Mouse (Mus musculus): Measurements from ENCODE around the gene Ncan. TPM values are rescaled to one million over a fixed set of nuclear protein-coding genes. Genes with fewer than 3 reads are reported as not detected.

Ncan gene
- polyA plus RNA-seq, 1 experiment from 2014 or later = 135 TPM

DNA sequence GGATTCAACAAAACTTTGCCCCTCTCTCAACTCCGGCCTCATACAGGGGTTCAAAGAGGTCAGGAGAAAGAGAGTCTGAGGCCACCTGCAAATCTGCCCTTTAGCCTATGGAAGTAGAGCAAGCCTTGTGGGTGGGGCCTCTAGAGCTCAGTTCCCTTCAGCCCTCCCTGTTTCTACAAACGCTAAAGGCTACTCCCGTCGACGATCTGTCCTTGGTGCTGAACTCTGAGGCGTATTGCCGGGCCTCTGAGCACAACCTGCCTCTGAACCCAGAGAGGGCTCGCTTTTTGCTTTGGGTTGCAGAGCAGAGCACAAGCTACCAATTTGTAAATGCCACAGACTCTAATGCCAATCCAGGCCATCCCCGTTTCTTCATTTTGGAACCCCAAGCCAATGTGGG, 3.1 kb downstream of the Ncan start:
- 11% methylated on average over 9 of the region's 9 CpGs for WGBS
- Histone ChIP-seq H3K9ac (replicated peaks; ENCODE audit: low read length) (peak overlapping the region; percentile 91; the same call in 1 of the 2 replicates), H3K9me3 (ENCODE audit: control insufficient read depth, low read length) (no peaks in the 10 kb centered on the region), H3K4me2 (ENCODE audit: low read length) (peak overlapping the region; percentile 84), H3K27me3 (ENCODE audit: control insufficient read depth, insufficient read depth, low read length) (peaks cover 5% of the 10 kb centered on the region; the same call in 1 of the 2 replicates), H3K4me1 (ENCODE audit: control insufficient read depth, insufficient read depth, low read length) (peaks cover 19% of the 10 kb centered on the region), H3K4me3 (replicated peaks; ENCODE audit: low read depth, low read length) (peak overlapping the region; percentile 81), H3K27ac (replicated peaks; ENCODE audit: low read depth, low read length) (no peak overlapping the region), H3K36me3 (ENCODE audit: control insufficient read depth, insufficient read depth, low read length) (peaks cover 37% of the 10 kb centered on the region)
- ATAC-seq (ENCODE audit: low FRiP score, low TSS enrichment) (no peak), DNase-seq (peak; percentile 30)

DNA sequence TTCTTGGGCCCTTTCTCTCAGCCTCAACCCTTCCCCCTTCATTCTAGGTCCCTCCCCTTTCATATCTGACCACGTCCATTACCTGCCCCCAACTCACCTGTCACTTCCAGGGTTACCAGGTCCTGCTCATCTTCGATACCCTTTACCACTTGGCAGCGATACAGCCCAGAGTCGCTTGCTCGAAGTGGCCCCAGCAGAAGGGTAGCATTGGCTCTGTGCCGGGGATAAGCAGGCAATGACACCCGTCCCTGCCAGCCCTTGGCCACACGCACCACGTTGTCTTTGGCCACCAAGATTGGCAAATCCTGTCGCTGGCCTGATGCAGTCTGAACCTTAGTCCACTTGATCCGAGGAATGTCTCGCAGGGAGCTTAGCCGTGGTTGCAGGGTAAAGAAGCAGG, 5.8 kb downstream of the Ncan start:
- no peak overlapping the region for H3K9ac ChIP-seq (replicated peaks; ENCODE audit: low read length)
- H3K36me3 ChIP-seq (ENCODE audit: control insufficient read depth, insufficient read depth, low read length) = peaks cover 64% of the 10 kb centered on the region
- no peak overlapping the region for H3K27ac ChIP-seq (replicated peaks; ENCODE audit: low read depth, low read length)
- H3K9me3 ChIP-seq (ENCODE audit: control insufficient read depth, low read length) = no peaks in the 10 kb centered on the region
- no peak for ATAC-seq (ENCODE audit: low FRiP score, low TSS enrichment)
- no peak overlapping the region for H3K4me3 ChIP-seq (replicated peaks; ENCODE audit: low read depth, low read length)
- H3K4me2 ChIP-seq (ENCODE audit: low read length) = no peak overlapping the region
- whole genome bisulfite sequencing = 72% methylated on average over 13 of the region's 13 CpGs
- no peak for DNase-seq
- peaks cover 20% of the 10 kb centered on the region for H3K4me1 ChIP-seq (ENCODE audit: control insufficient read depth, insufficient read depth, low read length)
- peaks cover 5% of the 10 kb centered on the region; the same call in 1 of the 2 replicates for H3K27me3 ChIP-seq (ENCODE audit: control insufficient read depth, insufficient read depth, low read length)

DNA sequence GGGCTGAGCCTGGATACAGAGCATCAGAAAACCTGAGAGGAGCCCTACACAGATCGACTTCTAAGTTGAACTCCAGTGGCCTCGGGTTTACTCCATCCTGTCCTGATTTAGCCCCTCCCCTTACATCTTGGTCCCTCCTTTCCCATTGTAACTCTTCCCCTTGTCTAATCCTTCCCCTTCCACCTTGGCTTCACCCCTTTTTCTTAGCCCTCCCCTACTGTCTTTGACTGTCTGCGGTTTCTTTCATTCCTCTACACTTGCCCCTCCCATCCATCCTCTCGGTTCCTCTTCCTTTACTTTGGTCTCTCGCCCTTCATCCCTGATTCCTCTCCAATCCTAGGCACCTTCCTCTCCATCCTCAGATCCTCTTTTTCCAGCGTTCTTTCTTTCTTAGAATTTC, 6.2 kb downstream of the Ncan start:
- peaks cover 20% of the 10 kb centered on the region for H3K4me1 ChIP-seq (ENCODE audit: control insufficient read depth, insufficient read depth, low read length)
- H3K36me3 ChIP-seq (ENCODE audit: control insufficient read depth, insufficient read depth, low read length) = peaks cover 68% of the 10 kb centered on the region

GRCm38 (mm10) chr8:70112401-70113016, 8.2 kb downstream of the Ncan start:
- no peaks in the 10 kb centered on the region for H3K9me3 ChIP-seq (ENCODE audit: control insufficient read depth, low read length)
- 6% methylated on average over 43 of the region's 43 CpGs for WGBS
- peaks cover 10% of the 10 kb centered on the region for H3K4me1 ChIP-seq (ENCODE audit: control insufficient read depth, insufficient read depth, low read length)
- H3K4me3 ChIP-seq (replicated peaks; ENCODE audit: low read depth, low read length) = no peak overlapping the region
- H3K4me2 ChIP-seq (ENCODE audit: low read length) = peak overlapping the region; percentile 12; the same call in 1 of the 2 replicates
- H3K27ac ChIP-seq (replicated peaks; ENCODE audit: low read depth, low read length) = no peak overlapping the region
- peaks cover 88% of the 10 kb centered on the region for H3K36me3 ChIP-seq (ENCODE audit: control insufficient read depth, insufficient read depth, low read length)
- H3K9ac ChIP-seq (replicated peaks; ENCODE audit: low read length) = 0 out of 2 replicates have a peak overlapping the region, but pooled peaks have one; percentile 29
- DNase-seq (peak; percentile 66), ATAC-seq (ENCODE audit: low FRiP score, low TSS enrichment) (no peak)
- H3K27me3 ChIP-seq (ENCODE audit: control insufficient read depth, insufficient read depth, low read length) = peaks cover 5% of the 10 kb centered on the region; the same call in 1 of the 2 replicates

More for the DNA sequence above, 6.2 kb downstream of the Ncan start:
- Histone ChIP-seq H3K27me3 (ENCODE audit: control insufficient read depth, insufficient read depth, low read length) (peaks cover 5% of the 10 kb centered on the region; the same call in 1 of the 2 replicates), H3K27ac (replicated peaks; ENCODE audit: low read depth, low read length) (no peak overlapping the region), H3K9me3 (ENCODE audit: control insufficient read depth, low read length) (no peaks in the 10 kb centered on the region), H3K4me3 (replicated peaks; ENCODE audit: low read depth, low read length) (no peak overlapping the region), H3K4me2 (ENCODE audit: low read length) (no peak overlapping the region), H3K9ac (replicated peaks; ENCODE audit: low read length) (no peak overlapping the region)
- ATAC-seq (ENCODE audit: low FRiP score, low TSS enrichment) = no peak
- DNase-seq = no peak
- WGBS = 20% methylated on average over 6 of the region's 6 CpGs

DNA sequence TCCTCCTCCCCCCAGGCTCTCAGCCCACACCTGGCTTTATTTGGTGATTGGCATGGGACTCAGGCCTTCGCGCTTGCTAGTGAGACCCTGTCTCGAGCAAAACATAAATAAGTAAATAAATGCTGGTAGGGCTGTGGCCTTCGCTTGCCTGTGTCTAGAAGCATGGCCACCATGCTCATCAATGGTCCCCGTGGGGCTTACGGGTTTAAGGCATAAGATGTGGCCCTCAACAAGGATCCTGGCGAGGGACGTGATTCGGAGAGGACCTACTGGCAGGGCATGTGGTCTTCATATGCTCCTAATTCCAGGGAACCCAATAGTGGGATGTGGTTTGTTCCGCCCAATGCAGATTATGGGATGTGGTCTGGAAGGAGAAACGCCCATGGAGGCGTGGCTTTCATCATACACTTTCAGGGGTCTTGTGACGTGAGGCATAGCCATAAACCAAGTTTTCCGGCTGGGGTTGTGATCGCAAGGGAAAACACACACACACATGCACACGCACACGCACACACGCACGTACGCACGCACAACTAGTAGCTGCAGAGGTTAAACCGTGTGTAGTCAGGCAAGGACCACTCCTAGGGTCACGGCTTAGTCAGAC, 9.4 kb downstream of the Ncan start:
- Histone ChIP-seq H3K9ac (replicated peaks; ENCODE audit: low read length) (no peak overlapping the region), H3K4me1 (ENCODE audit: control insufficient read depth, insufficient read depth, low read length) (0 out of 2 replicates have a peak, but pooled peaks cover 3% of the 10 kb centered on the region), H3K9me3 (ENCODE audit: control insufficient read depth, low read length) (no peaks in the 10 kb centered on the region), H3K27me3 (ENCODE audit: control insufficient read depth, insufficient read depth, low read length) (peaks cover 5% of the 10 kb centered on the region; the same call in 1 of the 2 replicates), H3K4me3 (replicated peaks; ENCODE audit: low read depth, low read length) (no peak overlapping the region), H3K36me3 (ENCODE audit: control insufficient read depth, insufficient read depth, low read length) (peaks cover 100% of the 10 kb centered on the region), H3K4me2 (ENCODE audit: low read length) (no peak overlapping the region), H3K27ac (replicated peaks; ENCODE audit: low read depth, low read length) (no peak overlapping the region)
- 56% methylated on average over 23 of the region's 23 CpGs for WGBS
- no peak for DNase-seq
- ATAC-seq (ENCODE audit: low FRiP score, low TSS enrichment) = no peak

DNA sequence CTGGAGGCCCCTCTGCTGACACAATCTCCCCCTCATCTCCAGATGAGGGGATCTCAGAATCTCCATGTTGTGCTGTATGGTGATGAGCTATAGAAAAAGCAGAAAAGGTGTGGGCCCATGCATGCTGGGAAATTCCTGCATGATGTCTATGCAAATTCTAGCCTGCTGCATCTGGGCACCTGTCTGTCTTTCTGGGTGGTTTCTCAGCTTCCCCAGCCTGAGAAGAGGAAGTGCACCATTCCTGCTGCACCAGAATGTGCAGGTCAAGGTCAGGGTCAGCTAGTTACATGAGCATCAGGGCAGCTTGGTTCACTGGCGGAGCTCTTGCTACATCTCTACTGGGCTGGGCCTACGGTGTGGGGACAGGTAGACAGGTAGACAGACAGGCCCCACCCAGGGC, 10.2 kb downstream of the Ncan start:
- Histone ChIP-seq H3K4me2 (ENCODE audit: low read length) (no peak overlapping the region), H3K9me3 (ENCODE audit: control insufficient read depth, low read length) (no peaks in the 10 kb centered on the region), H3K4me1 (ENCODE audit: control insufficient read depth, insufficient read depth, low read length) (0 out of 2 replicates have a peak, but pooled peaks cover 3% of the 10 kb centered on the region), H3K9ac (replicated peaks; ENCODE audit: low read length) (no peak overlapping the region), H3K36me3 (ENCODE audit: control insufficient read depth, insufficient read depth, low read length) (peaks cover 99% of the 10 kb centered on the region), H3K27me3 (ENCODE audit: control insufficient read depth, insufficient read depth, low read length) (peaks cover 5% of the 10 kb centered on the region; the same call in 1 of the 2 replicates), H3K4me3 (replicated peaks; ENCODE audit: low read depth, low read length) (no peak overlapping the region), H3K27ac (replicated peaks; ENCODE audit: low read depth, low read length) (no peak overlapping the region)
- 94% methylated on average over 2 of the region's 2 CpGs for WGBS
- DNase-seq (no peak), ATAC-seq (ENCODE audit: low FRiP score, low TSS enrichment) (no peak)

GRCm38 (mm10) chr8:70104922-70105321, 15.8 kb downstream of the Ncan start:
- Histone ChIP-seq H3K36me3 (ENCODE audit: control insufficient read depth, insufficient read depth, low read length) (peaks cover 97% of the 10 kb centered on the region), H3K9ac (replicated peaks; ENCODE audit: low read length) (no peak overlapping the region), H3K27me3 (ENCODE audit: control insufficient read depth, insufficient read depth, low read length) (no peaks in the 10 kb centered on the region), H3K4me2 (ENCODE audit: low read length) (no peak overlapping the region), H3K9me3 (ENCODE audit: control insufficient read depth, low read length) (no peaks in the 10 kb centered on the region), H3K27ac (replicated peaks; ENCODE audit: low read depth, low read length) (no peak overlapping the region), H3K4me1 (ENCODE audit: control insufficient read depth, insufficient read depth, low read length) (no peaks in the 10 kb centered on the region), H3K4me3 (replicated peaks; ENCODE audit: low read depth, low read length) (no peak overlapping the region)
- DNase-seq = no peak
- ATAC-seq (ENCODE audit: low FRiP score, low TSS enrichment) = no peak
- 83% methylated on average over 7 of the region's 7 CpGs for WGBS

DNA sequence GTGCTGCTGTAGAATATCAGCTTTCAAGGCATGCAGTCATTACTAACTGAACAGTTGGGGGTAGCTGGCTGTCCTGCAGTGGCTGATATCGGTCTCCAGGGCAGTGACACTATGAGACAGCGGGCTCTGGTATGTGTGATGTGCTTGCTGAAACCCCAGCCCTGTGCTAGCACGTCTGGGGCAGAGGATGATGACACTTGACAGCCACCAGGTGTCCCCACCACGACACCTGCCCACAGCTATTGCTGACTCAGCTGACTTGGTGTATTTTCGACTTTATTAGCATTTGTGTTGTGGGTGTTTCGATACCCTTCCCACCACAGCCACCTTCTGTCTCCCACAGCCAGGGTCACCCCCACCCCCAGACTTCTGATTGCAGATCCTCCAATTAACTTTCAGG, 16.2 kb downstream of the Ncan start:
- Histone ChIP-seq H3K4me1 (ENCODE audit: control insufficient read depth, insufficient read depth, low read length) (no peaks in the 10 kb centered on the region), H3K27me3 (ENCODE audit: control insufficient read depth, insufficient read depth, low read length) (no peaks in the 10 kb centered on the region), H3K9ac (replicated peaks; ENCODE audit: low read length) (no peak overlapping the region), H3K9me3 (ENCODE audit: control insufficient read depth, low read length) (no peaks in the 10 kb centered on the region), H3K4me3 (replicated peaks; ENCODE audit: low read depth, low read length) (no peak overlapping the region), H3K36me3 (ENCODE audit: control insufficient read depth, insufficient read depth, low read length) (peaks cover 97% of the 10 kb centered on the region), H3K4me2 (ENCODE audit: low read length) (no peak overlapping the region), H3K27ac (replicated peaks; ENCODE audit: low read depth, low read length) (no peak overlapping the region)
- 20% methylated on average over 6 of the region's 6 CpGs for WGBS
- 0 out of 2 replicates have a peak, but pooled peaks have one; percentile 48 for ATAC-seq (ENCODE audit: low FRiP score, low TSS enrichment)
- peak; percentile 54 for DNase-seq

- 88% methylated on average over 8 of the region's 8 CpGs for WGBS
- Histone ChIP-seq H3K27me3 (ENCODE audit: control insufficient read depth, insufficient read depth, low read length) (no peaks in the 10 kb centered on the region), H3K9me3 (ENCODE audit: control insufficient read depth, low read length) (no peaks in the 10 kb centered on the region), H3K36me3 (ENCODE audit: control insufficient read depth, insufficient read depth, low read length) (peaks cover 97% of the 10 kb centered on the region), H3K4me1 (ENCODE audit: control insufficient read depth, insufficient read depth, low read length) (no peaks in the 10 kb centered on the region), H3K9ac (replicated peaks; ENCODE audit: low read length) (no peak overlapping the region), H3K4me3 (replicated peaks; ENCODE audit: low read depth, low read length) (no peak overlapping the region), H3K4me2 (ENCODE audit: low read length) (no peak overlapping the region), H3K27ac (replicated peaks; ENCODE audit: low read depth, low read length) (no peak overlapping the region)
- ATAC-seq (ENCODE audit: low FRiP score, low TSS enrichment) (no peak), DNase-seq (no peak)
Measured at GRCm38 (mm10) chr8:70100241-70100640, 20.4 kb downstream of the Ncan start.
